Mouse (Mus musculus) layer of hippocampus, adult 18-20 months (tissue): ENCODE measurements around the gene Ube2f. TPM values are rescaled to one million over a fixed set of nuclear protein-coding genes. Genes with fewer than 3 reads are reported as not detected.
A peak's percentile ranks its signal among the peaks of the same experiment; 100 is the strongest.

ENCODE experiments used
- DNase-seq, 2 experiments: peaks; one replicate each; pipeline ENCODE4 v3.0.0; 2022; ENCODE audit warnings: low spot score in 2 of 2
- total RNA-seq, 2 experiments: library from RNA; stranded (reverse); gene quantifications; 2 replicates each; pipeline ENCODE4 v1.2.3; 2021

Gene Ube2f
- total RNA-seq, 2 experiments from 2014 or later: 45.8 to 48.8 TPM

GRCm38 (mm10) chr1:91295544-91295943 lies 45.4 kb downstream of the Ube2f start:
- DNase-seq: no peak

- DNase-seq: peak; percentile 93 to 97
Measured at GRCm38 (mm10) chr1:91297799-91298744, 48.0 kb downstream of the Ube2f start, which contains the start of gene Scly. Gene Scly (plus strand): TSS chr1:91298338.

DNA sequence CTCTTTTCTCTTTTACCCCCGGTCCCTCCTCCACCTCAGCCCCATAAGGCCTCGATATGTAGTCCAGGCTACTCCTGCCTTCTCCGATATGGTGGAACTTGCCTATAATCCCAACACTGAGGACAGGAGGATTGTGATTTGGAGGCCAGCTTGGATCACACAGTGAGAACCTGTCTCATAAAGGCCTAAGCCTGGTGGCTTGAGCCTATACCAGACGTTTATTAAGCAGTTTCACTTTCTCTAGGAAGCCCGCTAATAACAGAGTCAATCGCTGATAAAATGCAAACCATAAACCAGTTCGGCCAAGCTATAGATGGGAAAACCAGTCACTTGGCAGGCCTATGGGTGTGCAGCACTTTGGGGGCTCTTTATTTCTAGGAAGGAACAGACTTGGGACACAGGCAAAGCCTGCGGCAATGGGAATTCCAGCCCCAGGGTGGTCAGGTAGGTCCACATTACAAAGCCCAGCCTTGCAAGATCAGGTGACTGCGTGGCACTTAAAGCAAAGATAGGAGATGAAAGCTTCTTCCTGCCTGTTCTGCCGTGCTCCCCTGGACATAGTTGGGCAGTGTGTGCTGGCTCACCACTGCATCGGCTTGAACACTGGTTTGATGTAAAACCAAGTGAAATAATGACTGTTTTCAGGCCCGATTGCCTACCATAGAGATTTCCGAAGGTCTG lies 49.1 kb downstream of the Ube2f start:
- no peak for DNase-seq

DNA sequence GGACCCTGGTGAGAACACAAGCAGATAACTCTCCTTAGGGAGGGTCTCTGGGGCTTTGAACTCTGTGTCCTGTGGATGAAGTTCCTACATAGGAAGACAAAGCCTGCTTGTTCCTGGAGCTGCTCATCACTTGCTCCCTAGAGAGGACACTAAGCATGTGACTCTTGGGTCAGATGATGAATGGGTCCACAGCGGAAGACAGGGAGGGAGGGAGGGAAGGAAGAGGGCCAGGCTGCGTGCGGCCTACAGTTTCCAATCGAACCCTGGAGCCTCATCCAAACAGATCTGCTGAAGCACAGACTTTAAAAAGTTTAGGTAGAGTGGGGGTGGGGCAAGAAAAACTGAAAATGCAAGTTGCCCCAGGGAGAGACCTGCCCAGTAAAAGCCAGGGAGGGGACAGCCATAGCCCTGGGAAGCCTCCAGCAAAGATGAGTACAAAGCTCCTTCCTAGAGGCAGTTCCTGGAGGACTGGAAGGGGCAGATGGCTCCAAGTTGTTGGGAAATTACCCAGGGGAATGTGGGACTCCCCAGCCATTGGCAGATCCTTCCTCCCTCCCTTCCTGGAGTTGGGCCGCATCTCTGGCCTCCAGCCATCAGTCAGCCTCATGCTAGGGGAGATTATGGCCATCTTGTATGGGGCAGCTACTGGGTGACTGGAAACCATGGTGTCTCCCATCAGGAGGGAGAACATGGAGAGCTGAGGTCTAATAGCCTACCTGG lies 49.8 kb downstream of the Ube2f start:
- no peak for DNase-seq

GRCm38 (mm10) chr1:91301206-91301920 lies 51.3 kb downstream of the Ube2f start:
- DNase-seq: peak in 1 of 2 experiments; percentile 8

DNA sequence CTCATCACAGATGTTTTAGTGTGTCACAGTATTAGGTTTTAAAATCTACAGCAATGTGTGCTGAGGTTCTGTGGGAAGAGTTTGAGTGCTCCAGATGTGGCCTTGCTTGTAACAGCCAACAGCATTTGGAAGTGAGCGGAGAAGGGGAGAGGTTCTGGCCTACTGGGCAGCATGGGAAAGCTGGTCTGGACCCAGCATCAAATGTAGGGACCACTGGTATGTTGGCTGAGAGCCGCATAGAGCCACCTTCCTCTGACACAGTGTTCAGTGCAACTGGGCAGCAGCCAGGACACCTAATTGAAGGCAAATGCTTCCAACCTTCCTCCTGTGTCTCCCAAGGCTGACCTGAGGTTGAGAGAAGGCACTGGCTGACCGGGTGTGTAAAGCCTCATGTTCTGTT lies 51.9 kb downstream of the Ube2f start:
- no peak for DNase-seq

- DNase-seq: no peak
Measured at GRCm38 (mm10) chr1:91304621-91305020, 54.5 kb downstream of the Ube2f start.

DNA sequence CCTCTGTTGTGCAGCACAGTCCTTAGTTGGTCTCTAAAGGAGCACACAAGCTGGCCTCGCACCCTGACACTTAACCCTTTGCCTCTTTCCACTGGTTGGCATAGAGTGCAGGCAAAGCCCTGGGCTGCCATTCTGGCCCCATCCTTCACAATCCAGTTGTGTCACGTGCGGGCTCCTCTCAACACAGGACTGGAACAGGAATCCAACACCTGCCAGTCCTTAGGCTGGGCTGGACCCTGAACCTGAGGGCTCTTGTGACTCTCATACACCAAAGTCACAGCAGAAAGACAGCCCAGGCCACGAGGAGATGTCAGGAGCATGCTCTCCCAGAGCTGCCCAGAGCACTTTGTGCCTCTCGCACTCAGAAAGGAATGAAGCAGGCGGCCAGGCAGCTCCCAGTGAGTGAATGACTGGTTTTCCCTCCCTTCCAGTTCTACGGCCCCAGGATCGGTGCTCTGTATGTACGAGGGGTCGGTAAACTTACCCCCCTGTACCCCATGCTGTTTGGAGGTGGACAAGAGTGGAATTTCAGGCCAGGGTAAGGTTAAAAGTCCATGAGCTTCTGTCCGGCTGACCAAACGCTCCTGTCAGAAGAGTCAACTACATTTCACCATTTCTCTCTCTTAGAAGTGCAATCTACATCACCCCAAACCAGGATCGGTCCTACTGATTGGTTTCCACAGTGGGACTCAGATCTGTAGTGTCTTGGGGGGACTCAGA lies 59.4 kb downstream of the Ube2f start:
- no peak for DNase-seq

DNA sequence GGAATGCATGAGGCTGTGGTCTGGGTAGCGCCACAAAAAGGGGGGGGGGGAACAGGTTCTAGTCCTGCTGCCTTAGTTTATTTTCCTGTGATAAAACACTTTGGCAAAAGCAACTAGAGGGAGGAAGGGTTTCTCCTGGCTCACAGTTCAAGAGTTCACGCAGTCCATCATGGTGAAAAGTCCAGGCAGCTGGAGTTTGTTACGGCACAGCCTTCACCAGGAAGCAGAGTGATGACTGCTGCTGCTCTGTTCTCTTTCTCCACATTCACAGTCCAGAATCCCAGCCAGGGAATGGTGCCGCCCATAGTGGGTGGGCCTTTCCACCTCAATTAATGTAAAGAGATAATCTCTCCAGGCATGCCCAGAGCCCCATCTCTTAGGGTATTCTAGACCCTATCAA lies 62.2 kb downstream of the Ube2f start:
- no peak for DNase-seq

DNA sequence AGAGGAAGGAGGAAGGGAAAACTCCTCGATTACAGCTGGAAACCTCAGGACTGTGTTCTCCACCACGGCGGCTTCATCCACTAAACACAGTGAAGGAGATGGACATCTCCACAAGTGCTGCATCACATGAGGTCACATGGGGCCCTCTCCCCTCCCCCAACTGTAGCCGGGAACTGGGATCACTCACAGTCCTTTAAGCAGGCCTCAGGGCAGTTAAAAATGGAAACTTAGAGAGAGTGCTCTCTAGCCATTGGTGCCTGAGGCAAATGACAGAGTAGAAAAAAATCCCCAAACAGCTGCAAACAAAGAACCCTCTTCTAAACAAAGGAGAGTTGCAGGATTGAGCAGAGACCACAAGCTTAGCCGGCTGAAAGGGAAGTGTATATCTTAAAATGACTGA lies 63.1 kb downstream of the Ube2f start:
- no peak for DNase-seq

DNA sequence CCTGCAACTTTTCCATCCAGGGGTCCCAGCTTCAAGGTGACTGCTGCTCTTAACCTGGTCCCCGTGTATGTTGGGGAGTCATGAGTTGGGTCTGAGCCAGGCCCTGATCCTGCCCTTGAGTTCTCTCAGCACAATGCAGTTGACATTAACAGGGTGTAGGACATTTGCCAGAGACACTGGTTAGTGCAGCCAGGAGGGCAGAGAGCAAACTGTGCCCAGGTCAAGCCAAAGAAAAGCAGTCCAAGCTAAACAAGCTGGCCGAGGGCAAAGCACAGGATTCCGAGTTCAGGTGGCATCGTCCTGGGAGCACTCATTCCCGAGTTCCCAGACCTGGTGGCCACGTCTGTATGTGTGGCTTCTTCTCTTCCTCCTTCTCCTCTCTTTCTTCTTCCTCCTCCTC lies 67.6 kb downstream of the Ube2f start:
- no peak for DNase-seq

DNA sequence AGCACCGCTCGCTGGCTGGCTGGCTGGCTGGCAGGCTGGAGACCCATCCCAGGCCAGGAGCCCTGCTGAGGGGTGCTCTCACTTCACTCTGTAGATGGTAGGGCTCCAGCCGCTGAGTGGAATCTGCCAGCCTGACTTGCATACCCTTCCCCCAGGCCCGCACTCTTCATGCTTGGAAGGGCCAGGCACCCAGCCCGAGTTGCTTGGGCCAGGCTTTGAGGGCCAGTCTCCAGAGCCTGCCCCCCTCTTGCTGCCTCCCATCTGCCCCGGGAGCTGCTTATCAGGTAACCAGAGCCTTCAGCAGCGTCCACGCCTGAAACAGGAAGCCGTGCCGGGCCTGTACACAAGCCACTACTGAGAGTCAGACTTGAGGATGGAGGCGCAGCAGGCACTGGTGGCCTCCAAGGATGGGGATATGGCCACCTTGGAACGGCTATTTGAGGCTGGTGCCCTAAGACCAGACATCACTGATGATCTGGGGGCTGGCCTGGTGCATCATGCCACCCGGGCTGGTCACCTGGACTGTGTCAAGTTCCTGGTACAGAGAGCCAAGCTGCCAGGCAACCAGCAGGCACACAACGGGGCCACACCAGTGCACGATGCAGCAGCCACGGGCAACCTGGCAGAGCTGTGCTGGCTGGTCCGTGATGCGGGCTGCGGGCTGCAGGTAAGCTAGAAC lies 71.8 kb downstream of the Ube2f start, which contains the start of gene Espnl:
TSS of gene Espnl (plus strand) at position 316 of the 679 bp plus-strand sequence.
- no peak for DNase-seq

DNA sequence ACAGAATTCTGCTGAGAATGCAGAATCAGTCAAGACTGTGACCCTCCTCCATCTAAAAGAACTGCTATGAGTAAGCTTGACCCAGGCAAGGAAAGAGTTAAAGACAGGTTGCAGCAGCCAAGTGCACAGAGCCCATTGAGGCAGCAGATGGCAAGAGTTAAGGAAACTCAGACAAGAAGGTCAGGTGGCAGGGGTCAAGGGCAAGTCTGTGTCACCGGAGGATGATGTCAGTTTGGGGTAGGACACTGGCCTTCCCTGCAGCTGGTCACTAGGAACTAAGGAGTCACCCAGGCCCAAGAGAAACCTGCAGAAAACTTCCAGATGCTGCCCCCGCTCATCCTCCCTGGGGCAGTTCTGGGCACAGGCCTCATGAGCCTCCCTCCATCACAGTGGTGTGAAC lies 74.5 kb downstream of the Ube2f start:
- DNase-seq: no peak

- no peak for DNase-seq
Measured at GRCm38 (mm10) chr1:91325488-91326042, 75.5 kb downstream of the Ube2f start.

GRCm38 (mm10) chr1:91332102-91332501 lies 82.0 kb downstream of the Ube2f start:
- DNase-seq: peak; percentile 16 to 55

DNA sequence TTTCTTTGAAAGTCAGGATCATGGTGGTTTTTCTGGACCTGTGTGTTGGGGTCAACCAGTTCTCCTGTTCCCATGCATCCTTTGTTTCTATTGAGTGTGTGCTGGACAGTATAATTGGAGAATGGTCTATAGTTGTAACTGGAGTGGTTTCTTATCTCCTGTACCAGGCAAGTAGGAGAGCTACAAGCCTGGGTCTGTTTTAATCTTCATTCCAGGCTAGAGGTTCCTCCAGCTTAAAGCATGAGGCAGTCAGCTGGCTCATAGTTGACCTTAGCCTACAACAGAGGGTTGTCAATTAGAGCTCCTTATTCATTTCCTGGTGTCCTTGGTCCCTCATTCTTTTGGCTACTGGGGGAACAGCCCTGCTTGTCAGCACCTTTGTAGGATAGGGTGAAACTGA lies 83.5 kb downstream of the Ube2f start:
- DNase-seq: no peak

DNA sequence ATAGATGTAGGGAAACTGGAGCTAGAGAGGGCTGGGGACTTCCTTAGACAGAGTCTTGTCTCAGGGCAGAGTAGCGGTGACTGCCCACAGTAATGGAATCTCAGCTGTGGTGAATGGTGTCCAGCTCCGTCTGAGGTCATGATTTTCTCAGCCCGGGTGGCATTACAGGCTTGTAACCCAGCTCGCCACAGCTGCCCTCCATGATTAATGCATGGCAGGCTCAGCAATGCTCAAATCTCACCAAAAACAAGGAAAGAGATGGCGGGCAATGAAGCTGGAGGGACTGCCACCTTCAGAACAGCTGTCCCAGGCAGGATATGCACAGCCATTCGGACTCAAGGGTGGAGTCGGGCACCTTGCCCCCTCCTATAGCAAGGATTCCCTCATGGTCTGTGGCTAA lies 87.3 kb downstream of the Ube2f start:
- no peak for DNase-seq
